Mouse (Mus musculus) C2C12 (cell line): ENCODE results near the gene Psmb9. TPM values are rescaled to one million over a fixed set of nuclear protein-coding genes. Genes with fewer than 3 reads are reported as not detected.

ENCODE experiments used
- H3K27me3 ChIP-seq: one replicate; pipeline ENCODE4 v1.6.1; 2011; ENCODE audit not compliant: control insufficient read depth, insufficient read depth, insufficient read length
- H3K36me3 ChIP-seq: one replicate; pipeline ENCODE4 v1.6.1; 2011; ENCODE audit not compliant: control insufficient read depth, insufficient read depth
- H3K4me3 ChIP-seq: one replicate; pipeline ENCODE4 v1.5.1; 2011; ENCODE audit warnings: mild to moderate bottlenecking, control low read depth; ENCODE audit not compliant: poor library complexity, insufficient read depth, severe bottlenecking
- H3K79me2 ChIP-seq: one replicate; pipeline ENCODE4 v1.6.1; 2011; ENCODE audit not compliant: control insufficient read depth, insufficient read depth
- H3K79me3 ChIP-seq: one replicate; pipeline ENCODE4 v1.6.1; 2011; ENCODE audit warnings: low read depth, control low read depth
- H3ac ChIP-seq: one replicate; pipeline ENCODE3; 2011; ENCODE audit warnings: low read depth; ENCODE audit not compliant: control insufficient read depth, insufficient read length
- CEBPB ChIP-seq: IDR thresholded peaks from one replicate; pipeline ENCODE4 v1.6.1; 2011; ENCODE audit warnings: low read depth, mild to moderate bottlenecking, control low read depth, moderate library complexity
- CTCF ChIP-seq: IDR thresholded peaks from one replicate; pipeline ENCODE4 v1.5.1; 2011; ENCODE audit not compliant: control insufficient read depth, insufficient read depth, insufficient read length
- FOSL1 ChIP-seq: IDR thresholded peaks from one replicate; pipeline ENCODE4 v1.8.0; 2011; ENCODE audit warnings: mild to moderate bottlenecking, low read length; ENCODE audit not compliant: poor library complexity, insufficient read depth, severe bottlenecking
- MAX ChIP-seq: IDR thresholded peaks from one replicate; pipeline ENCODE4 v1.6.1; 2011; ENCODE audit warnings: mild to moderate bottlenecking, control low read depth
- MYOD1 ChIP-seq: IDR thresholded peaks from one replicate; pipeline ENCODE4 v1.6.1; 2011; ENCODE audit warnings: low read depth; ENCODE audit not compliant: control insufficient read depth, insufficient read length
- MYOG ChIP-seq: IDR thresholded peaks from one replicate; pipeline ENCODE4 v1.6.1; 2011; ENCODE audit not compliant: control insufficient read depth, insufficient read length; ENCODE audit errors: extremely low read depth
- USF1 ChIP-seq: IDR thresholded peaks from one replicate; pipeline ENCODE4 v1.6.1; 2011; ENCODE audit warnings: low read depth, mild to moderate bottlenecking, control low read depth, moderate library complexity
- polyA plus RNA-seq: library from polyadenylated mRNA; unstranded; fragments of >200 nt; fragmentation: generic; extraction: Trizol; gene quantifications from one replicate; pipeline ENCODE4 v1.2.1, GENCODE M21; 2012; ENCODE audit warnings: missing spikeins

Psmb9 gene
- polyA plus RNA-seq, 1 experiment, result 0.07 TPM

DNA sequence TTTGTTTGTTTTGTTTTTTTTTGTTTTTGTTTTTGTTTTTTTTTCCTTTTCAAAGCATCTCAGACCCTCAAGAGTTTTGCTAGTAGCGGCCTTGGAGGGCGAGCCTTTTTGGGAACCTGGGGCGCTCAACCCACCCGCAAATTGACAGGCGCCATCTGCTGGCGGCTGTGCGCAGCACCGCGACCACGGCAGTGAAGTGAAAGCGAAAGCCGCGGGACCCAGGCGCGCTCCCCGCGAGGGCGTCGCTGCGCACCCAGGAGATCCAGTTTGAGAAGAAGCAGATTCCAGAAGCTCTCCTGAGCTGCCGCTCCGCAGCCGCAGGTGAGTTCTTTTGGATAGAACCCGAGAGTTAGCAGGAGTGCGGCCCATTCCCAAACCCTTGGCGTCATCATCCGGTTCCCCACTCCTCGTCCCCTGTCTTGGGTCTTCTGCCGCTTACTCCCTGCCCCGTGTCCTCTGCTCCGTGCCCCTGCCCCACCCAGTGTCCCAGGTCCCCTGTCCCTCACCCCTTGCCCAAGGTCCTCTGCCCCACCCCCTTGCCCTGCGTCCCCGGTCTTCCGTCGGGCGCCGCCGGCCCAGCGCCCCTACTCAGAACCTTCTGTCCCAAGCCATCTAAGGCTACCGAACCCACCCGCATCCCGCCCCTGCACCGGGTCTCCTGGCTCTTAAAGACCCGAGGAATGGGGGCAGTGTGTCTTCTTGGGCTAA, 16.9 kb upstream of the Psmb9 start:
- peak overlapping the region; percentile 45 for H3K4me3 ChIP-seq
- H3ac ChIP-seq, result peak overlapping the region; percentile 74
- peak; percentile 93 for TF ChIP-seq CTCF
- TF ChIP-seq CEBPB, result no peak
- peaks cover 10% of the 10 kb centered on the region for H3K27me3 ChIP-seq
- H3K36me3 ChIP-seq, result no peaks in the 10 kb centered on the region
- no peaks in the 10 kb centered on the region for H3K79me3 ChIP-seq
- no peaks in the 10 kb centered on the region for H3K79me2 ChIP-seq

DNA sequence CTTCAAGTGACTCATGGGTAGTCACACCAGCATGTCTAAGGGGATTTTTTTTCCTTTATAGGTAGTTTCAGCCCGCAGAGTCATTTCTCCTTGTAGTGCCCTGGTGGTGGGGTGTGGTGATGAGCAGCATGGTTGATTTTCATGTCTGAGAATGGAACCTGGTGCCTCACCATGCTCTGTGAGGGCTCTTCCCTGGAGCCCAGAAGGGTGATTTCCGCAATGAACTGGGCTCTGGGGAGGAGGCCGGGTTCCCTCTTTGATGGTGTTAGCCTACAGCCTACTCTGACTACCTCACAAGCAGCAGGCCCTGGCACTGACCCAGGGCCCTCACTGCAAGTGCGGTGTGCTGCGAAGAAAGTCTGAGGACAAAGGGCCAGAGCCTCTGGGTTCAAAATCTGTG, 15.9 kb upstream of the Psmb9 start, which contains the start of gene Tap2:
TSS of gene Tap2 (plus strand) at position 84 of the 400 bp plus-strand sequence.
- TF ChIP-seq FOSL1 (no peak), MYOD1 (no peak), CTCF (no peak), MYOG (no peak), MAX (no peak), CEBPB (no peak)
- Histone ChIP-seq H3ac (peak within 1 kb of the TSS; percentile 74), H3K79me2 (no peaks in the 10 kb centered on the region), H3K36me3 (no peaks in the 10 kb centered on the region), H3K4me3 (peak within 1 kb of the TSS; percentile 45), H3K27me3 (peaks cover 19% of the 10 kb centered on the region), H3K79me3 (no peaks in the 10 kb centered on the region)

DNA sequence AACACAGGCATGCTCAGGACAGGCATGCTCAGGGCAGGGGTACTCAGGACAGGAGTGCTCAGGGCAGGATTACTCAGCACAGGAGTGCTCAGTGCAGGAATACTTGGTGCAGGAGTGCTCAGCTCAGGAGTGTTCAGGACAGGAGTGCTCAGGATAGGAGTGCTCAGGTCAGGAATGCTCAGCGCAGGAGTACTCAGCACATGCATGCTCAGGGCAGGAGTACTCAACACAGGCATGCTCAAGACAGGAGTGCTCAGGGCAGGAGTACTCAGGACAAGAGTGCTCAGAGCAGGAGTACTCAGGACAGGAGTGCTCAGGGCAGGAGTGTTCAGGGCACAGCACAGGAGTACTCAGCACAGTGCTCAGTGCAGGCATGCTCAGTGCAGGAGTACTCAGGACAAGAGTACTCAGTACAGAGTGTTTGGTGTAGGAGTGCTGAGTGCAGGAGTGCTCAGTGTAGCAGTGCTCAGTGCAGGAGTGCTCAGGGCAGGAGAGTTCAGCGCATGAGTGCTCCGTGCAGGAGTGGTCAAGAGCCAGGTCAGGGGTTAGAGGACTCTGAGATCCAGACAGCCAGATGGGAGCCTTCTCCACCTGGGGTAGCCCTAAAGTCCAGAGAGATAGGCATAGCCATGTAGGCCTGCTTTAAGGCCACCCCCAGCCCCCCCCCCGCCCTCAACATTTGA, 15.3 kb upstream of the Psmb9 start:
- no peak overlapping the region for H3ac ChIP-seq
- H3K27me3 ChIP-seq, result peaks cover 23% of the 10 kb centered on the region
- H3K4me3 ChIP-seq, result no peak overlapping the region
- H3K79me2 ChIP-seq, result no peaks in the 10 kb centered on the region
- H3K36me3 ChIP-seq, result no peaks in the 10 kb centered on the region
- TF ChIP-seq MYOD1, result no peak
- H3K79me3 ChIP-seq, result no peaks in the 10 kb centered on the region

DNA sequence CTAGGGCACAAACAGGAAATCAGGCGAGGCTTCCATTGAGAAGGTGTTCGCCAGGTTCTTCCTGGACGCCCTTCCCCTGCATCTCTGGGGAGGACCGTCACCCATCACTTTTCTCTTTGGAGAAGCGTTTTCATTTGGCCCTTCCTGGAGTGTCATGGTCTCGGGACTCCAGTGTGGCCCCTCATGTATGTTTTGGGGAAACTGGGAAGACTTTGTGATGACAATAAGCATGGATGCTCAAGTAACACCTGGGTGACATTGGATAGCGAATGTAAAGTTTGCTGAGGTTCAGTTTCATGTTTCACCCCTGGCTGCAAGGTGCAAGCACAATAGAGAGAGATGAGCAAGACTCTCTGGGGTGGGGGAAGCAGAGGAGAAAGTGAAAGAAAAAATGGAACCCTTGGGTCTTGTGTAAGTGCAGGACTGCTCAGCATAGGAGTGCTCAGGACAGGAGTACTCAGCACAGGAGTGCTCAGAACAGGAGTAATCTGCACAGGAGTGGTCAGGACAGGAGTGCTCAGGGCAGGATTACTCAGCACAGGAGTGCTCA, 14.0 kb upstream of the Psmb9 start:
- Histone ChIP-seq H3K27me3 (peaks cover 33% of the 10 kb centered on the region), H3K4me3 (no peak overlapping the region), H3K36me3 (no peaks in the 10 kb centered on the region), H3K79me3 (no peaks in the 10 kb centered on the region), H3ac (no peak overlapping the region), H3K79me2 (no peaks in the 10 kb centered on the region)
- TF ChIP-seq MYOG (no peak), CEBPB (no peak), FOSL1 (no peak), MYOD1 (no peak), CTCF (no peak)

DNA sequence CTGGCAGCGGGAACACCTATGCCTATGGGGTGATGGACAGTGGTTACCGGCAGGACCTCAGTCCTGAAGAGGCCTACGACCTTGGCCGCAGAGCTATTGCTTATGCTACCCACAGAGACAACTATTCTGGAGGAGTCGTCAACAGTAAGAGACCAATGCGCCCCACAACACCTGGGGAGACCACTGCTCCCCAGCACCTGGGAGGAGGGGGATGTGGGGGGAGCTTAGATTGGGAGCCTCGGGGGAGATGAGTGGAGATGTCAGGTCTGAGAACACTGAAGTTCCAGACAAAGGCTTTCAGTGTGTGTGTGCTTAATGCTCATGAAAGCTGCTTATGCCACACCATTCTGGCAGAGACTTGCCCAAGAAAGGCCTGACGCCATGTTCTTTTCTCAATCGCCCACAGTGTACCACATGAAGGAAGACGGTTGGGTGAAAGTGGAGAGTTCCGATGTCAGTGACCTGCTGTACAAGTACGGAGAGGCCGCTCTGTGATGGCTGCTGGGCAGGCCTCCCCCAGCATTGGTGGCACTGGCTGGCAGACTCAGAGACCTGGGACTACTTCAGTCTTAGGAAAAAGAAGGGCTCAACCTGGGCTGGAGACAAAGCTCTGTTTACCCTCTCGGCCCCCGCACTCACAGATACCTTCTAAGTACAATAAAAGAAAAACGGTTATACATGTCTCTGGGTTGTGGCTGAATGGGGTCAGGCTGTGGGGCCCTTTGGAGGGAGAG, 13.4 kb upstream of the Psmb9 start:
- H3K27me3 ChIP-seq, result peaks cover 38% of the 10 kb centered on the region
- no peak overlapping the region for H3ac ChIP-seq
- H3K79me2 ChIP-seq, result no peaks in the 10 kb centered on the region
- TF ChIP-seq CTCF (no peak), MAX (no peak), CEBPB (no peak), USF1 (no peak), MYOD1 (no peak), FOSL1 (no peak), MYOG (no peak)
- no peaks in the 10 kb centered on the region for H3K36me3 ChIP-seq
- no peak overlapping the region for H3K4me3 ChIP-seq
- H3K79me3 ChIP-seq, result no peaks in the 10 kb centered on the region

DNA sequence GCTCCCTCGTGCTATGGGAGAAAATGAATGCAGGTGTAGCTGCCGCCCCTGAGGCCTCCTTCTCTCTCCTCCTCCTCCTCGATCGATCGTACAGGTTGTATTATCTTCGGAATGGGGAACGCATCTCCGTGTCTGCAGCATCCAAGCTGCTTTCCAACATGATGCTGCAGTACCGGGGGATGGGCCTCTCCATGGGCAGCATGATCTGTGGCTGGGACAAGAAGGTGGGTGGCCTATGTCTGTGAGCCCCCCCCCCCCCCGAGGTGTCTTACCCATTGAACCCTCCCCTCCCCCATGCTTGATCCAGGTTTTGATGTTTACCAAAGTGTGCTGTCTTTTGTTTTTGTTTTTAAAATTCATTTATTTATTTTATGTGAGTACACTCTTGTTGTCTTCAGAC, 12.5 kb upstream of the Psmb9 start:
- no peaks in the 10 kb centered on the region for H3K36me3 ChIP-seq

More for the DNA sequence above, 12.5 kb upstream of the Psmb9 start:
- Histone ChIP-seq H3ac (no peak overlapping the region), H3K79me2 (no peaks in the 10 kb centered on the region), H3K4me3 (no peak overlapping the region), H3K27me3 (peaks cover 32% of the 10 kb centered on the region), H3K79me3 (no peaks in the 10 kb centered on the region)
- TF ChIP-seq CTCF (no peak), MYOD1 (no peak), CEBPB (no peak), MYOG (no peak), USF1 (no peak)
